Mouse (Mus musculus) cortical plate, adult 2 months (tissue): Measurements from ENCODE around the gene Nfasc.

Source experiments
- CTCF ChIP-seq: fragments of 200-500 bp; IDR thresholded peaks from 2 replicates; pipeline ENCODE4 v1.5.1; 2011; ENCODE audit warnings: mild to moderate bottlenecking, control low read depth, low read length; ENCODE audit not compliant: insufficient read depth; ENCODE audit errors: extremely low read depth
- POLR2A ChIP-seq: fragments of 200-500 bp; IDR thresholded peaks from 2 replicates; pipeline ENCODE4 v1.6.1; 2011; ENCODE audit warnings: mild to moderate bottlenecking, low read length, control low read depth; ENCODE audit not compliant: insufficient read depth; ENCODE audit errors: extremely low read depth

DNA sequence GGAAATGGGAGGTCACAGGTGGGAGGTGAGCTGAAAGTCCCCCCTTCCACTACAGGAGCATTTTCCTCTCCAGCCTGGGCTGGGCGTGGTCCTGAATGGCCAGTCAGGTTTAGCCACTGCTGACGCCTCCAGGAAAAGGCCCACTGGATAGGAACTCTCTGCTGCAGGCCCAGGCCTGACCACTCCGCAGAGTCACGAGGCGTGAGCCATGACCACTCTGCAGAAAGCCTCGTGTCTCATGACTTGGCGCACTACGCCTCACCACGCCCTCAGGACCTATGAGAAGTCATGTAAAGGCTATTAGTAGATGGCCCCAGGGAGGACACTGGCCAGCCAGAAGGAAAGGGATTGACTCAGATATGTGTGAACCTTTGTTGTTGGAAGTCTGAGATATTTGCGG is 23.6 kb upstream of the Nfasc start:
- no peak for TF ChIP-seq POLR2A
- TF ChIP-seq CTCF: no peak
